Mouse (Mus musculus) Muller cell, postnatal 12 days (primary cell): ENCODE data around the gene Dcp1b.
A peak's percentile ranks its signal among the peaks of the same experiment; 100 is the strongest.
"Not testable (repeated sequence)": the region's sequence is repeated elsewhere in the genome, so short reads cannot be mapped to it uniquely, and the experiment has no call there.

Experiments used
- DNase-seq: peaks from one replicate; pipeline ENCODE4 v3.0.0-alpha.2; 2015; ENCODE audit errors: inconsistent ontology term

Dcp1b gene

DNA sequence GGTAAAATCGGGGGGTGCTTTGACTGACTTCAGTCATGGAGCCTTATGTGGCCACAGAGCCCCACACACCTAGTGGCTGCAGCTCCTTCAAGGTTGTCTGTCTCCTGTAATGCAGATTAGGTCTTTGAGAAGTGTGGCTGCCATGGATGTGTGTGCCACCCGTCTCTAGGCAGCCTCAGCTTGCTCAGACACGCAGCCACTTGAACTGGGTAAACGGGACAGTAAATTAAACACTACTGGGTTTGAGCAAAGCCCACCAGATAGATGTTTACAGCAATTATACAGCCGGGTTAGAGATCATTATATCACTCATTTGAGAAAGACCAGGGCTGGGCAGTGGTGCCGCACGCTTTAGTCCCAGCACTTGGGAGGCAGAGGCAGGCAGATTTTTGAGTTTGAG, 19.5 kb downstream of the Dcp1b start:
- no peak for DNase-seq

GRCm38 (mm10) chr6:119196382-119197305, 21.6 kb downstream of the Dcp1b start, which contains the start of gene Cacna1c:
Gene Cacna1c, minus strand, starts transcription at chr6:119196418.
- DNase-seq, result no peak

DNA sequence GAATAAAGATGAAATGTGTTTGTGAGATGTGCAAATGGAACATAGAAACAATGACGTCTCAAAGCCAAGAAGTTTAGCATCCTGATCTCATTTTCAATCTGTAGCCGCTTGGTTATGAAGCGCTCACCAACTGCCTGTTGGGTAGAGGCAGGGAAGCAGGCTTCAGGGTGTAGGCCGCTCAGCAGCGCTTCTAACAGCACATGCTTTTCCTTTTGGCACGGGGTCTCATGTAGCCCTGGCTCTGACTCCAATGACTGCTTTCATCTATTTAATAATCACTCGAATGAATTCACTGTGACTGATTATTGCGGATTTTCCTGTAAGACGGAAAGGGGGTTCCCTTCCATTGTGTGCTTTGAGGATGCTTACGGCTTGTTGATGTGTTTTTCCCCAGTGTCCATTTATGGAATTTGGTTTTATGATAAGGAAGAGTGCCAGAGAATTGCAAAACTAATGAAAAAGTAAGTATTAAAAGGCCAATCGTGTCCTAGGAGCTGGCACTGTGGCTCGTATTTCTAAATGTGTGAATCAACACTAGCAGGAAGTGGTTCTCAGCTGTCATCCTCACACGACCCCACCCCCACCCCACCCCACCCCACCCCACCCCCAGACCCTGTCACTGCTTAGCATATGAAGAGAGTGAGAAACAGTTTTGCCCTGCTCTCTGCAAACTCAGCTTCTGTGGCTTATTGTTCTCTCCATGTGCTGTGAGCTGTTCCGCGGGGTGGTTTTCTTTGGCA, 23.7 kb downstream of the Dcp1b start:
- no peak for DNase-seq

- no peak for DNase-seq
Measured at GRCm38 (mm10) chr6:119199274-119199879, 24.3 kb downstream of the Dcp1b start.

- DNase-seq, result no peak
Measured at GRCm38 (mm10) chr6:119200362-119200761, 25.3 kb downstream of the Dcp1b start.

DNA sequence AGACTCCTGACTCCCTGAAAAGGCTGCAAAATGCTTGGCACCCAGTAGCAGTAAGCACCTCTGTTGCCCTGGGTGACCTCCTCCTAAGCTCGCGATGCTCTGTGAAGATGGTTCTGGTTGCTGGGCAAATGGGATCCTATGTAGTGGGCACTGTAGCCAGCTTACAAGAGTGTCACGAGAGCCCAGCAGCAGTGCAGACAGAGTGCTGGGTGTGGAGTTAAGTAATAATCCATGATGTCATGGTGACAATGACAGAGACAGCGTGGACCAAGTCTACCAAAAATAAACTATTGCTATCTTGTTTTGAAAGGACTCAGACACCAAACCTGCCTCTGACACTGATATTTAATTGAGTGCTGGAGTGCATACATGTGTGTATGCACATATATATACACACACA, 26.5 kb downstream of the Dcp1b start:
- DNase-seq, result no peak

GRCm38 (mm10) chr6:119204286-119204685, 29.2 kb downstream of the Dcp1b start:
- DNase-seq, result no peak

GRCm38 (mm10) chr6:119204915-119205314, 29.9 kb downstream of the Dcp1b start:
- no peak for DNase-seq

DNA sequence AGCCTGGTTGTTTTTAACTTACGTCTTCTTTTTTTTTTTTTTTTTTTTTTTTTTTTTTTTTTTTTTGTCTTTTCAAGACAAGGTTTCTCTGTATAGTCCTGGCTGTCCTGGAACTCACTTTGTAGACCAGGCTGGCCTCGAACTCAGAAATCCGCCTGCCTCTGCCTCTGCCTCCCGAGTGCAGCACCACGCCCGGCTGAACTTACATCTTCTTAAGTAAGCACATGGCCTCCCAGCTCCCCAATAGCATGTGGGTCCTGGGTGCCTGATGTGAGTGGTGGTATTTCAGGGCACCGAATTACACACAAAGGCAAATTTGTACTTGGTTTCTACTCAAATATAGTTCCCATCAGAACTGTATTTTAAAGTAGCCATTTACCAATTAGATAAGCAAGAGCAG, 31.0 kb downstream of the Dcp1b start:
- not testable (repeated sequence) for DNase-seq

DNA sequence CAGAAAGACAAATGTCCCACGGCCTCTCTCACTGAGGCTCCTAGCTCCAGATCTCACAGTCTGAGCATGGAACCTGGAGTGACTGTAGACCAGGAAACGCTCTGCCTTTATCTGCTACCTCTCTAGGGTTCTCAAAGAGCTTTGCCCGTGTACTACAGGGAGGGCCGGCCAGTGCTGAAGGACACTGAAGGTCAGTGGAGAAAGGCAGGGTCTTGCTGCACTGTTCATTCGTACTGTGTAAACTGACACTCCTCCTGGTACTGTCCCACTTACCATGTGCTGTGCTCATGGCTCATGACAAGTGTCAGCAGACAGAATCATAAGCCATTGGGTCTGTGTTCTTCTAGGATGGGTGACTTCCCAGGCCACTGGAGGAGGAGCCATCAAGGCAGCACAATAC, 38.3 kb downstream of the Dcp1b start:
- no peak for DNase-seq

DNA sequence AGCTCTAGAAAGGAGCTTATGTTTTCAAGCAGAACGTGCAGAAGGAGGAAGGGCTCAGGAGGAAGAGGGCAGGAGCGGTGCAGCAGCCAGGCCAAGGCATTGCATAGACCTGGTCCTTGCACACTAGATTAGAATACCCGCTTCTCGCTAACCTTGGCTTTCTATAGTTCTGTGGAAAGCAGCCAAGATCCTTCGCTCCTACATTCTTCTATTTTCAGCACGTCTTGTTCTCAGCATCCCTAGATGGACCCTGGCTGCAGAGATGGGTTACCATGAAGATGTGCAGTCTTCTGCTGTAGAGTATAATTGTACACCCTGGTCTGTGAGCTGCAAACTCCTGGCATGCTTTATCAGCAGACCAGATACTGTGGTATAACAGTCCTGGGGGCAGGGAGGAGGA, 39.1 kb downstream of the Dcp1b start:
- no peak for DNase-seq

DNA sequence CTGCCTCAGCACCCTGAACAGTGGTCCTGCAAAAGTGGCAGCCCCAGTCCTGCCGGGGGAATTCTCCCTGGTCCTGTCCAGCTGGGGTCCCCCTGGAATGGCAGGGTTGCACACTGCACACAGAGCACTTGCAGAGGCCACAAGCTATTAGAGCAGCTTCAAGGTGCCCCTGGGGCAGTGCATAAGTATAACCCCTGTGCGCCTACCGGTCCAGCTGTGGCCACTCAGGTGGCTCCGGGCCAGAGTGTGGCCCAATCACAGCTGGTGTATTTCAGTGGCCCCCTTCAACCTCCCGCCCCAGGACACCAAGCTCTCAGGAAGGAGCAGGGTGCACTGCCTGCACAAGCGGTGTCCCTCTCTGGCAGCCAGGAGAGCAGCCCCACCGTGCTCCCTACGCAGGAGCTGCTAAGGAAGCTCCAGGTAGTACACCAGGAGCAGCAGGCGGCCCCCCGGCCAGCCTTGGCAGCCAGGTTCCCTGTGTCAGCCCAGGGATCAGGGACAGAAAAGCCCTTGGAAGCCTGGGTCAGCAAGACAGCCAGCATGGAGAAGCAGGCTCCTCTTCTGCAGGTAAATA, 40.1 kb downstream of the Dcp1b start:
- DNase-seq, result no peak

DNA sequence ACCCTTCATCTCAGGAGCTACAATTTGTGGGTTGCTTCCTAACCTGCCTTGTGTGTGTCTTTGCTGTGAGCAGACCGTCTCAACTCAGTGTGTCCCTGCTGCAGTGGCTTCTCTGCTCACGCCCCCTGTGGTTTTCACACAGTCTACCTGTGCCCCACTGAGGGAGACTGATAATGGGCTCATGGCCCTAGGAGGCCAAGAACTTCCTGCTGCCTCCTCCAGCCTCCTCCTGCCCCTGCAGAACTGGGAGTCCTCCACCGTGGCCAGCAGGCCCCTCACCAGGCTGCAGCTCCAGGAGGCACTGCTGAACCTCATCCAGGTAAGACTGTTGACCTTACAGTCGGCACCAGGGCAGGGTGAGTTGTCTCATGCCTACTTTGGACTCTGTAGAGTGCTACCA, 42.6 kb downstream of the Dcp1b start:
- no peak for DNase-seq

DNA sequence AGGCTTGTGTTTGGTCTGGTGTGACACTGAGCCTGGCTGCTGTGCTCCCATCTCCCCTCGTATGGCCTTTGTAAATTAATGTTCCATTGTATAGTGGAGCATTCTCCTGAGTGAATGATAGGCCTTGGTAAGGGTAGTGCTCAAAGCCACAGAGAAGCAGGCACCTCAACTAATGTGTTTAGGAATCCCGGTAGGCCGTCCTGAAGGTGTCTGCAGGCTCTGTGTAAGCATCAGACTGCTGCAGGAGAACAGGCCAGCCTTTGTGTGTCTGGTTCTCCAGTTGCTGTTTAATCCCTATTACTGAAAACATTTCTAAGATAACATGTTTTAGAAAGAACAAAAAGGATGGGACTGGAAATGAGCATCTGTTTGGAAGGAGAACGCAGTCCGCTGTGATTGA, 43.5 kb downstream of the Dcp1b start:
- DNase-seq, result no peak

- peak; percentile 59 for DNase-seq
Measured at GRCm38 (mm10) chr6:119219237-119219870, 44.3 kb downstream of the Dcp1b start.

DNA sequence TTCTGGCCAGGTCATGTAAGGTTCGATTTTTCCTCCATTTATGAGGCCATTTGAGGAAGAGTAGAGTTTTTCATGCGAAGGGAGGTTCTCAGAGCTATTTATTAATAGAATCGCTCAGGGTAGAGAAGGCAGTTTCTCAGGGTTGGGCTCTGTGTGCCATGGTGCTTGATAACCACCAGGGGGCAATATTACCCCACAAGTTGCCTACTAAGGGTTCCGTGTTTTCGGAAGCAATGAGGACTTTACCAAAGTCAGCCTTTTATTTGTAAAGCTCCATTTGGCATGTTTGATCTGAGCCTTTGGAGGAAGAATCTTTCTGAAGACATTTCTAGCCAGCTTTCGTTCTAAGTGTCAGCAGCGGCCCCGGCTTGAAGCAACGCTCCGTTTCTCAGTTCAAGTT, 45.2 kb downstream of the Dcp1b start:
- DNase-seq, result peak; percentile 36

- no peak for DNase-seq
Measured at GRCm38 (mm10) chr6:119224451-119225195, 49.6 kb downstream of the Dcp1b start.

DNA sequence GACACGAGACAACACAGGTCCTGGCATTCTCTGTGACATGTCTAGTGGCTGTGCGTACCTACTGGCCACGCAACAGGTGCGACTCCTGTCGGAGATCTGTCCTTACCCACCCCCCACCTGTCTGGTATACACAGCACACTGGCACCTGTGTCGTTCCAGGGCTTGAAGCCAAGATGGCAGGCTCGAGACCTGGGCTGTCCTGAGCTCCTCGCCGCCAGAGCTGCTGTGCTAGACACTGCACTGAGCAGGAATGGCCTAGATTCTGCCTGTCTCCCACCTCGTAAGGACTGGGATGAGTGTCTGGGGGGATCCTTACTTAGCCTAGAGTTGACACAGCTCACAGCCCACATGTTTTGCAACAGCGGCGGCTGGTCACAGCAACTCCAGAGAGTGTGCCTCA, 50.2 kb downstream of the Dcp1b start:
- DNase-seq, result no peak

DNA sequence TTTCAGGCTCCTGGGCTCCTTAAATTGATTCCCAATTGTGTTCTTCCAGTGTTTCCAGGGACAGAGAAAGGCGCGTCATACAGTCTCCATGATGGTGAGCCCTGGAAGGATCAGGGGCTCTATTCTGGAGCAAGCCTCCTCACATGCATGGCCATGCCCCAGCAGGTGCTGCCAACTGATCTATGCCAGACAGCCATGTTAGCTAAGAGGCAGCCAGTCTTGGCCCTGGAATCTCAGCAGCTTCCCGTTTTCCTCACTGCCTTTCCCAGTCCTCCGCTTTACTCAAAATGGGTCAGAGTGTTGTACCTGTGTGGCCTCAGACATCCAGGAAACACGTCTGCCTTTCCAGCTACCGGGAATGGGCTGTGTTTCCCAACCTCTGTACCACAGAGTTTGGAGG, 50.7 kb downstream of the Dcp1b start:
- no peak for DNase-seq

DNA sequence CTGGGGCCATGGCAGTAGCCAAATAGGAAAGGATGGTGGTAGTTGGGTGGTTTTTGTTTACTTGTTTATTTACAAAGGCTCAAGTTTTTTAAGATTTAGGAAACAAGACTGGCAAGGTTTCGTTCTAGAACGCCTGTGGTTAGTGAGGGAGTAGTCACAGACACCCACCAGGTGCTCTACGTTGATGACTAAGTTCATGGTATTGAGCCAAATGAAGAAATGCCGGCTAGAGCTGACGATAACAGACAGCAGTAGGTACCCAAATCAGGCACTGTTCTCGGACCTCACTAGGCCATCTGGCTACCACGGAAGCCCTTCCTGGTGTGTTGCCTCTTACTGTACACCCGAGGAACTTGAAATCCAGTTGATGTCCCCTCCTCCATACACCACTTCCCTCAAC, 51.9 kb downstream of the Dcp1b start:
- DNase-seq, result no peak
